Mouse (Mus musculus): ENCODE data around the gene Trmt1l.
A peak's percentile ranks its signal among the peaks of the same experiment; 100 is the strongest.

DNA sequence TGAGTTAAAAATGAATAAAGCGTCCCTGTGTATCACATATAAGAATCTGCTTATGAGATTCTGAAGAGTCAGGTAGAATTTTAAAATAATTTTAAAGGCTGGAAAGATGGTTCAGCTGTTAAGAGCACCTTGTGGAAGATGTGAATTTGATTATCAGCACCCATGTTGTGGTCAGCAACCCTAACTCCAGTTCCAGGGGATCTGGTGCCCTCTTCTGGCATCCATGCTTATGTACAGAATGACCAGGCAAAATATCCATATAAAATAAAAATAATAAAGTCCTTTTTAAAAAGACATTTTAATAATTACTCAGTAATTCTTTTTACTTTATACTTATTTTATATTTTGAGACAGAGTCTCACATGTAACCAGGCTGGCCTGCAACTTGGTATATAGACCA is 38.3 kb upstream of the Trmt1l start:
- no peak for TF ChIP-seq TBP (IDR thresholded peaks at IDR 0.05; ENCODE audit: low read depth, low read length)
- peak; percentile 70 for TF ChIP-seq ZC3H11A (IDR thresholded peaks at IDR 0.05; ENCODE audit: low read depth, low read length)
- peak; percentile 38 to 68 (median 60) for TF ChIP-seq CTCF (IDR thresholded peaks at IDR 0.05 in 2 of 3, conservative IDR thresholded peaks at IDR 0.05 in 1 of 3; ENCODE audit: control insufficient read depth in 1 of 3, insufficient read depth in 1 of 3, low read depth in 2 of 3, low read length in 3 of 3, poor library complexity in 1 of 3, severe bottlenecking in 1 of 3)
- no peak for TF ChIP-seq MYC (IDR thresholded peaks at IDR 0.05; ENCODE audit: low read depth, low read length)
- no peak for TF ChIP-seq POLR2A (IDR thresholded peaks at IDR 0.05; ENCODE audit: control insufficient read depth in 1 of 2, insufficient read depth in 1 of 2, low read depth in 1 of 2, low read length in 2 of 2, poor library complexity in 1 of 2)

All from MEL (cell line).